Mouse (Mus musculus) urinary bladder, adult 18-20 months (tissue): ENCODE data around the gene Slc44a3.

ENCODE experiments used
- DNase-seq, 2 experiments: peaks; one replicate each; pipeline ENCODE4 v3.0.0; 2022; ENCODE audit warnings: low spot score in 2 of 2, mixed read lengths in 2 of 2

The Slc44a3 gene

DNA sequence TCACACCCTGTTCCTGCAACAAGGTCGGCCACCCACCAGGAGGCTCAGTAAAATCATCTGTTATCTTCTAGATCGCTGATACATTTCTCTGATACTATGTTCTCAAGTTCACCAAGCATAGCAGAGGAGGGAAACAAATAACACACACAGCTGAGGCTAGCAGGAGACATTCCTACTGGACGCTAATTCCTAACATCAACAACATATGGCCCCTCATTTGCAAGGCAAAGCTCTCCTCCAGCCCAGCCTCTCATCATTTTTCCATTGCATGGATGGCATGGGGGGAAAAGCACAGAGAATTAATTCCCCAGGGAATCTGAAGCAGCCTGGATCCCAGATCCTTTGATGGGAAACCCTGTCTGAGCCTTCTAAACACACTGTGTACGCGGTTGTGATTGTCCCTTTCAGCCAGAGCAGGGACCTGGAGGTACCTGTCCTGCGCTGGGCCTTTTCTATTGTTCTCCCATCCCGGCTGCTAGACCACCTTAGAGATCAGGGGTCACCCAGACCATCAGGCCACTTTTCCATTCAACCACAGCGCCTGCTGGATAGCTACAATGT is 27.2 kb downstream of the Slc44a3 start:
- DNase-seq: no peak

DNA sequence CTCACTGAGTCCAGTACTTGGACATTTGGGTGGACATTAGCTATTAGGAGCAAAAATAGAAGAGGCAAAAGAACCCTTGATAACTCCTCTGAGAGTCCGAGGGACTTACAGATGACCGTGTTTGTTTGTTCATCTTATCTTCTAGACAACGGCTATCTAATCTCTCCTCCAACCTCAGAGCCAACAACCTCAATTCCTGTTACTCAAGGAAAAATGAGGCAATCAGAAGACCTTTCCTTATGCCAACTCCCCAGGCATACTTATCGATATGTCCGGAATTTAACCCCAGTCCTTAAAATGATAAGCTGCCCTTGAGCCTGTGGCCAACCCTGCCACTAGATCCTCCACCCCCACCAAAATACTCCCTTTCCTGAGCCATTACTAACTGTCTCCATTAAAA is 31.5 kb downstream of the Slc44a3 start:
- no peak for DNase-seq

DNA sequence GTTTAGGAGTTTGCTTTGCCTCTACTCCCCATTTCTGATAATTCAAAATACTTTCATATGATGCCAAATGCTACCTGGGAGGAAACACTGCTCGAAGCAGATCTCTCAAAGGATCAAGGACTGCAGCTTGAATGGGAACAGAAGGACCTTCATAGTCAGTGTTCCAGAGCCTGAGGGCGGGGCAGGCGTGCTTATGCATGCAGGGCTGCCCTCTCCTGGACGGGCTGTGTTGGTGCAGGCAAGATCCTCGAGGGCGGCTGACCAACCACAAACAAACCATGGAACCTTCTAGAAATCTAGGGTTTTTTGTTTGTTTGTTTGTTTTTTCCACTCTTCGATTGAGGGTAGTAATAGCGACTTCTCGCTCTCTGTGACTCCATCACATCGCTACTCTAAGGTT is 32.0 kb downstream of the Slc44a3 start:
- peak; percentile 57 to 61 for DNase-seq

- DNase-seq: no peak
These were observed 38.2 kb downstream of the Slc44a3 start for GRCm38 (mm10) chr3:121493997-121494421.

GRCm38 (mm10) chr3:121492026-121492425 is 40.2 kb downstream of the Slc44a3 start:
- DNase-seq: no peak

DNA sequence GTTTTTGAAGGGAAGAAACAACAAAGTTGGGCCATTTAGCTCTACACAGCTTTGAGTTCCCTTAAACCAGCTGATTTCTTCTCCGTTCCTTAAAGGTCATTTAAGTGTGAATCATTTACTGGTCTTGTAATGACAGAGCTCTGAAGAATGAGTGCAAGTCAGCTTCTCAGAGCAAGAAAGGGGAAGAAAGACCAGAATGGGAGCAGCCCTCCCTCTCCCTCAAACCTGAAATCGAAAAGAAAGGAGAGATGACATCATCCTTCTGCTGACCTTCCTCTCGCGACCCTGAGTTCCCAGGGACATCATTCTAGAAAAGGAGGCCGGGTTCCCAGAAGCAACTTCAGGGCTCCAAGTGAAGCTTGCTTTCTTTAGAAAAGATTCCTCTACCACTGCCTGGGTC is 41.3 kb downstream of the Slc44a3 start:
- DNase-seq: no peak

DNA sequence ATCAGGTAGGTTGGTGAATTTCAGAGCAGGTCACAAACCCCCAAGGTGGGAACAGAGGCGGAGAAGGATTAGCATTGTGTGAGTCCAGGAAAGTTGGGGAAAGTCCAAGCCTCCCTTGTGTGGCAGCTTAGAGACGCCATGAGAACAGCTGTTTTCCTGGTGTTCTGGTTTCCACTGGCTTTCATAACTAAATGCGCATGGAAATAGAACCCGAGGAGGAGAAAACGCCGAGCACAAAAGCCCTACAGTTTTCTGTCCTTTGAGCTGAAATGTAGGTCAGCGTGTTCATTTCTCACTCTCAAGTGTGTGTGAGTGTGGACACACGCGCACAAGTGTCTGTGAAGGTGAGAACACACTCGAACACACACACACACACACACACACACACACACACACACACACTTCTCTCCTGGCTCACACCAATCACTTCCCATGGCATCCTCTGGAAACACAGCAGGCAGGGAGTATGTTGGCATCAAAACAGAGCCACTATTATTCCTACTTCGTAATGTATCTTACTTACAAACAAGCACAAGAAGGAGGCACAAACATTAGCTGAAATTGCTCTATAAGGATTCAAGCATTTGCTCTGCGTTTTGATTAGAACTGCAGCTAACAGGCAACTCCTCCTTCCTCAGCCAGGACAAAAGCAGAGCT is 42.6 kb downstream of the Slc44a3 start:
- no peak for DNase-seq

- DNase-seq: no peak
These were observed 47.0 kb downstream of the Slc44a3 start for GRCm38 (mm10) chr3:121485201-121485600.

GRCm38 (mm10) chr3:121483266-121484161 is 48.7 kb downstream of the Slc44a3 start:
- DNase-seq: no peak

DNA sequence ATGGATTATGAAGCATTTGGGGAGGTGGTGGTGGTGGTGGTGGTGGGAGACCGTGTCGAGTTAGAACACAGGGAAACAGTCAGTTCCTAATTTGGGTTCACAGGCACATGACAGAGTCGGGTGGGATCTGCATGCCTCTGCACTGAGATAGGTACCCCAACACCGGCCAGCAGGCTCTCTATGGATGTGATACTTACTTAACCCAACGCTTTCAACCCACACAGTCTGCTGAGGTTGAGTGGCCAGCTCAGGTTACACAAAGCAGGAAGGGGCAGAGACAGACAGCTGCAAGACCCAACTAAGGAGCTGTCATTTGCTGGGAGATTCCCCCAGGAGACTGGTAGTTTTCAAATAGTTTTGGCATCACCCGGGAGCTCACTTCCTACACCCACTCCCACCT is 50.6 kb downstream of the Slc44a3 start:
- DNase-seq: no peak

- no peak for DNase-seq
These were observed 51.2 kb downstream of the Slc44a3 start for GRCm38 (mm10) chr3:121480961-121481436.

DNA sequence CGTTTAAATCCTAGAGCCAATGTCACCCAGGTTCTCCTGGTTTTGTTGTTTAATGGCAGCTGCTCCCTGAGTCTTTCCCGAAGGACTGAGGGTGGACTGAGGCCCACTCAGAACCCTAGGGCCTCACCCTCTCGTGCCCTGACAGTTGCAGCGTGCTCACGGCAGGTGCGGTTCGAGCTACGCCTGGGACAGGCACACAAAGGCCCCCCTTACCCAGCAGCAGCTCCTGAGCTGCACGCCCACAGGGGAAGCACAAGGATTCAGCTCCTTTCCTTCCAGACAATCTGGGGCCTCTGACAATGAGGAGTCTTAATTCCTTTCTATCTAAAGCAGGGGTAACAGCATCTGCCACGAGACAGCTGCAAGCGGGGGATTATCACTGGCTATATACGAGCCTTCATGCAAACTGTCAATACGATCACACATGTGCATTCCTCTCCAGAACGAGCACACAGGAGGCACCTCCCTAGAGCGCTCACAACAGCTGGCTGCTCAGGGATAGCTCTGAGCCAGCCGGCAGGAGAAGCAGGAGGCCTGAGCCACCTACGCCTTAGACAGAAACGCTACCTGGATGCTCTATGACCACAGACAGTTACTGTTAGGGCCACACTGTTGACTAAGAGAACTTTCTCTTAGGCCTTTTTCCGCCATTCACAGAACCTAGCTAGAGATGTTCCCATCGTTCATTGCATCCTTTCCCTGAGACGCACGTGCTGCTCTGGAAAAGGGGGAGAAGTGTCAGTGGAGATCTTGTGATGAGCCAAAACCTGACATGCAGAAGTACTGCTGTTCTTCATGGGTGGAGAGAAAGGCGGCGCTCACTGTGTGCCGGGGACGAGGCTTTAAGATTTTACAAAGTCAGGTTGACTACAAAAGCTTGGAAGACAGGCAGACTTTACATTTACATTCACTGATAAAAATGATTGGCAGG is 51.9 kb downstream of the Slc44a3 start:
- no peak for DNase-seq

DNA sequence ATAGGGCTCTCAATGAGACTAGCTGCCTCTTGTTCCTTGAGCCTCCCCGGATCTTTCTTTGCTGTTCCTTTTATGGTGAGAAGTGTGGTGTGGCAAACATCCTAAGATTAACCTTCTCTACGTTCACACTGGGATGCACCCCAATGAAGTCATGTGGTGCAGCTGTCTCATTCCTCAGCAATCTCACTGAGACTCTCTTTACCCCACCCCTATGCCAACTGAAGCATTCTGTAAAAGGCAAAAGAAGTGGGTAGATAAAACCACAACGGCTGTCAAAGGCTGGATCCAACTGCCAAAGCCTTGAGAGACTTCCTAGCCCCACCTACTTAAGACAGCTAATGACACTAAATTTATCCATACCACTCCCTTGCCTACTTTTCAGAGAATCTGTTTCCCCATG is 57.5 kb downstream of the Slc44a3 start:
- DNase-seq: no peak

- DNase-seq: no peak
These were observed 60.5 kb downstream of the Slc44a3 start for GRCm38 (mm10) chr3:121471703-121472102.

GRCm38 (mm10) chr3:121469185-121469975 is 62.8 kb downstream of the Slc44a3 start:
- DNase-seq: peak in 1 of 2 experiments; percentile 14

DNA sequence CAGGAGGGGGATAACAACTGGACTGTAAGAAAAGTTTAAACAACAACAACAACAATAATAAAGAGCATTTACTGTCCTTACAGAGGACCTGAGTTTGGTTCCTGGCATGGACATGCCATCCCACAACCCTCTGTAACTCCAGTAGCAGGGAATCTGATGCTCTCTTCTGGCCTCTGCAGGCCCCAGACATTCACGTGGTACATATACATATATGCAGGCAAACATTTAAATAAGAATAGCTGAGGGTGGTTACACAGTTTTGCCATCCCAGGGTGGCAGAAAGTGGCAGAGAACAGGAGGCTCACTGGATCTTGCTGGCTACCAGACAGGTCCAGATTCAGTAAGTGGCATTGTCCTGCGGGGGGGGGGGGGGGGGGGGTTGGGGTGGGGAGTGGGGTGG is 64.1 kb downstream of the Slc44a3 start:
- DNase-seq: no peak

GRCm38 (mm10) chr3:121467094-121467552 is 65.1 kb downstream of the Slc44a3 start:
- no peak for DNase-seq

DNA sequence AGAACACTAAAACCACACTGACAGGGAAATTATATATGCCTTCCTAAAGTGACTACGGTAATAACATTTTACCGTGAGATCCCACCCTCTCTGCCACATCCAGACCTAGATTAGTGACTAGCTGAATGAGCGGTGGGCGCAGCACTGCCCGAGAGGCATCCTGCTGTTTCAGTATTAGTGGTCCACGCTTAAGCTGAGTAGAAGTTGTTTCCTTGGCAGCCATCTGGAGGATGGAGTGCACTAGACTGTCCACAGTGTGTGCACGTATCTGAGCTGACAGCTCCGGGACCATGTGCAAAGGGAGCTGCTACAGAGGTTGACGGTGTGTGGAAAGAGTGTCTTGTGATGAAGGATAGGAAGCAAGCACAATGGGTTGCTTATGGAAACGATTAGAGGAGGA is 66.4 kb downstream of the Slc44a3 start:
- no peak for DNase-seq

GRCm38 (mm10) chr3:121464733-121465305 is 67.4 kb downstream of the Slc44a3 start:
- DNase-seq: no peak

DNA sequence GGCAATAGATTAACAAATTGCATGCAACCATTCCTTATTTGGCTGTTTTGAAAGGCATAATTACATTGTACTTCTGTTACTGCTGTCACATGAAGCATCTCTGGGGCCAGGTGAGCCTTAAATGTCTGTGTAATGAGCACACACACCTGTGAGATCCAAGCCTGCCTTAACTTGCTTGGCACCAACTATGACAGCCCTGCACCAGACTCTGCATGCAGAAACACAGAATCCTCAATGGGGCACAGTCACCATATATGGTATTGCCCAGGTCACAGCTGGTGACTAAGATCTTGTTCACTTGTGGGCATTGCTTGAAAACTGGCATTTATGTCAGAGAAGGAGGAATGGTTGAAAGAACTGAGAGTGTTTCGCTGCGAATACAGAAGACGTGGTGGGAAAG is 69.4 kb downstream of the Slc44a3 start:
- no peak for DNase-seq
